Mouse (Mus musculus) ES-E14 (cell line): ENCODE data around the gene Gipc2. TPM values are rescaled to one million over a fixed set of nuclear protein-coding genes. Genes with fewer than 3 reads are reported as not detected.

Experiments
- DNase-seq: peaks from one replicate; pipeline ENCODE4 v3.0.0-alpha.2; 2013; ENCODE audit warnings: low read depth, low spot score
- H3K27ac ChIP-seq: 2 replicates; pipeline ENCODE4 v1.5.1; 2012; ENCODE audit warnings: low read depth, mild to moderate bottlenecking, low read length, moderate library complexity, mixed read lengths; ENCODE audit not compliant: poor library complexity, insufficient read depth, severe bottlenecking
- H3K36me3 ChIP-seq: 2 replicates; pipeline ENCODE4 v1.6.1; 2012; ENCODE audit warnings: mild to moderate bottlenecking, low read length, moderate library complexity, mixed read lengths; ENCODE audit not compliant: control insufficient read depth, poor library complexity, insufficient read depth, severe bottlenecking
- H3K4me1 ChIP-seq, 2 experiments: fragments of 150-350 bp in 1 of 2; sonication (generic) in 1 of 2; 2 replicates each; pipeline ENCODE4 v1.6.1; 2012; ENCODE audit warnings: low read length in 2 of 2, mild to moderate bottlenecking in 1 of 2, mixed read lengths in 1 of 2; ENCODE audit not compliant: control insufficient read depth in 2 of 2, insufficient read depth in 2 of 2, poor library complexity in 1 of 2
- H3K4me3 ChIP-seq, 2 experiments: fragments of 150-350 bp in 1 of 2; sonication (generic) in 1 of 2; 2 replicates each; pipeline ENCODE4 v1.5.1; 2012; ENCODE audit warnings: low read length in 2 of 2, low read depth in 1 of 2, mild to moderate bottlenecking in 1 of 2, mixed read lengths in 1 of 2; ENCODE audit not compliant: insufficient read depth in 1 of 2, poor library complexity in 1 of 2, severe bottlenecking in 1 of 2
- H3K9ac ChIP-seq: 2 replicates; pipeline ENCODE4 v1.6.1; 2012; ENCODE audit warnings: low read depth, mild to moderate bottlenecking, low read length, mixed read lengths; ENCODE audit not compliant: poor library complexity, insufficient read depth, severe bottlenecking
- H3K9me3 ChIP-seq: fragments of 150-350 bp; sonication (generic); 2 replicates; pipeline ENCODE4 v1.6.1; 2012; ENCODE audit warnings: low read depth, mild to moderate bottlenecking, low read length; ENCODE audit not compliant: control insufficient read depth, insufficient read depth
- CHD2 ChIP-seq: IDR thresholded peaks from 2 replicates; pipeline ENCODE4 v1.6.1; 2014; ENCODE audit warnings: mild to moderate bottlenecking, low read depth, low read length, inconsistent platforms
- HCFC1 ChIP-seq: IDR thresholded peaks from 2 replicates; pipeline ENCODE4 v1.6.1; 2012; ENCODE audit warnings: low read length, inconsistent platforms, borderline replicate concordance; ENCODE audit not compliant: insufficient read depth
- MAFK ChIP-seq: IDR thresholded peaks from 2 replicates; pipeline ENCODE4 v1.6.1; 2014; ENCODE audit warnings: mild to moderate bottlenecking, low read depth, low read length, inconsistent platforms; ENCODE audit not compliant: insufficient read depth
- ZC3H11A ChIP-seq: IDR thresholded peaks from 2 replicates; pipeline ENCODE4 v1.6.1; 2012; ENCODE audit warnings: low read depth, mild to moderate bottlenecking, inconsistent platforms, low read length, borderline replicate concordance
- ZNF384 ChIP-seq: IDR thresholded peaks from 2 replicates; pipeline ENCODE4 v1.6.1; 2012; ENCODE audit warnings: low read depth, low read length, inconsistent platforms
- in situ Hi-C, 2 experiments: fragments of 600-800 bp; cut with MboI; formaldehyde crosslinking; loops; one replicate each; pipeline ENCODE4 v1.15.1; 2025; ENCODE audit warnings: low sequenced_read_pairs in 2 of 2, inconsistent platforms in 1 of 2; ENCODE audit not compliant: unreplicated experiment in 2 of 2
- total RNA-seq: library from RNA; depleted of rRNA; stranded (reverse); fragments of 300-350 nt; gene quantifications from 2 replicates; pipeline ENCODE4 v1.2.3, GENCODE M21; 2012

Gipc2 gene
- total RNA-seq, 1 experiment, result 0.76 TPM

GRCm38 (mm10) chr3:152204577-152204976, 38.5 kb upstream of the Gipc2 start:
- H3K4me1 ChIP-seq, result peaks cover 2 to 3% of the 10 kb centered on the region in 2 experiments; a peak in 1 of 4 replicates
- no peak for DNase-seq
- no peak overlapping the region for H3K27ac ChIP-seq
- no peak overlapping the region for H3K4me3 ChIP-seq
- H3K9me3 ChIP-seq, result no peaks in the 10 kb centered on the region
- in situ Hi-C loops, result loop anchor here in 1 of 2 experiments (10.0 kb wide), 1 partner anchor 90 kb away; no protein-coding TSS in a partner anchor
- no peak for TF ChIP-seq ZNF384
- TF ChIP-seq HCFC1, result no peak
- no peak for TF ChIP-seq CHD2
- no peak for TF ChIP-seq ZC3H11A
- TF ChIP-seq MAFK, result no peak
- peaks cover 2% of the 10 kb centered on the region; the same call in 1 of the 2 replicates for H3K36me3 ChIP-seq
- H3K9ac ChIP-seq, result no peak overlapping the region

DNA sequence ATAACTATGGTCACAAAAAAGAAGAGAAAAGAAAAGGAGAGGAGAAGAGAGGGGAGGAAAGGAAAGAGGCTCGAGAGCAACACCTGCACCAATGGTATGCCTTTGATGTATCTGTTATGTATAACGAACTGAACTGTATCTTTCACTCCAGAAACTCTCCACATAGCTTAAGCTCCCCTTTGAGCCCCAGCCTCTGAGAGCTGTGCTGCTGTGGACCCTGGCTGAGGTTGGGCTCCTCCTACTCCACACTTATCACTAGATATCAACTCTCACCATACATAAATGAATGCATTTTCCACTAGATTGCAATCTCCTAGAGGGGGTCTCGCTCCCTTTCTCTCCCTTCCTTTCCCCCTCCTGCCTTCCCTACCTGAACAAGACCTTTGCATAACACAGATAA, 38.0 kb upstream of the Gipc2 start:
- no peak for DNase-seq
- H3K27ac ChIP-seq, result no peak overlapping the region
- no peaks in the 10 kb centered on the region for H3K9me3 ChIP-seq
- H3K4me3 ChIP-seq, result no peak overlapping the region
- in situ Hi-C loops, result loop anchor here in 1 of 2 experiments (10.0 kb wide), 1 partner anchor 89 kb away; no protein-coding TSS in a partner anchor
- TF ChIP-seq CHD2 (no peak), HCFC1 (no peak), MAFK (no peak), ZC3H11A (no peak), ZNF384 (no peak)
- H3K36me3 ChIP-seq, result peaks cover 2% of the 10 kb centered on the region; the same call in 1 of the 2 replicates
- H3K9ac ChIP-seq, result no peak overlapping the region
- peaks cover 2 to 3% of the 10 kb centered on the region in 2 experiments; a peak in 1 of 4 replicates for H3K4me1 ChIP-seq

DNA sequence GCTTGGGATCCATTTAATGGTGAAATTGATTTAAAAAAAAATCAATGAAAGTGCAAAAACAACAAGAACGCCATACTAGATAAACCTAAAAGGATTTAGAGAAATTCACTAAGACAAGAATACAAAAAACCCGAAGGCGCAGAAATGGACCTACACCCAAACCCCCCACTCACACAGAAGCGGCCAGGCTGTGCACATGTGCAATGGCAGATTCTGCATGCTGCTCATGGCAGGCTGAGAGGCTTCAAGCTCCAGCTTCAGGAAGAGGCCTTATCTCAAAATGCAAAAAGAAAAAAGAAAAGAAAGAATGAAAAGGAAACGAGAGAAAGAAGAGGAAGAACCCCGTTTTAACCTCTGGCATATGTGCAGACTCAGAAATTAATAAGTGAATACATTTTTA, 37.4 kb upstream of the Gipc2 start:
- Histone ChIP-seq H3K4me1 (peaks cover 0 to 3% of the 10 kb centered on the region in 2 experiments; a peak in 1 of 4 replicates), H3K4me3 (no peak overlapping the region), H3K9me3 (no peaks in the 10 kb centered on the region), H3K27ac (no peak overlapping the region), H3K36me3 (peaks cover 2% of the 10 kb centered on the region; the same call in 1 of the 2 replicates), H3K9ac (no peak overlapping the region)
- TF ChIP-seq ZNF384, result no peak
- no peak for TF ChIP-seq MAFK
- TF ChIP-seq HCFC1, result no peak
- TF ChIP-seq ZC3H11A, result no peak
- TF ChIP-seq CHD2, result no peak
- in situ Hi-C loops, result loop anchor here in 1 of 2 experiments (10.0 kb wide), 1 partner anchor 89 kb away; no protein-coding TSS in a partner anchor
- no peak for DNase-seq

DNA sequence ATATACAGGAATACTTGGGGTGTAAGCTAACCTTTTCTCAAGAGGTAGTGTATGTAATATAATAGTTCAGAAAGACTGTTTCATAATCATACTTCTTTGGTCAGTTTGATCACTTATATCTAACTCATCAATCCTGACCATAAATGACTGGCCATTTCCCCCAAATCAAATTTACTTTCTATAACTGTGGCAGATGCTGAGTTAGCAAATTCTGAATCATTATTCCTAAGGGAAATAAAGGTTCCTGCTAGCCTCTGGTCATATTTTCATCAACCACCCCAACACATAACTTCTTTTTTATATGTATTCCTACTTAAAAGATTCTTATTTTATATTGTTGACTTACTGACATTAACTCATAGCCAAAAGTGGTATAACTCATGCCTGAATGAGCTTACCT, 36.9 kb upstream of the Gipc2 start:
- no peak for DNase-seq
- Histone ChIP-seq H3K4me1 (peaks cover 0 to 3% of the 10 kb centered on the region in 2 experiments; a peak in 1 of 4 replicates), H3K36me3 (peaks cover 2% of the 10 kb centered on the region; the same call in 1 of the 2 replicates), H3K4me3 (no peak overlapping the region), H3K9me3 (no peaks in the 10 kb centered on the region), H3K9ac (no peak overlapping the region), H3K27ac (no peak overlapping the region)
- TF ChIP-seq MAFK (peak; percentile 41; the same call in 1 of the 2 replicates), CHD2 (no peak)
- in situ Hi-C loops, result loop anchor here in 1 of 2 experiments (10.0 kb wide), 1 partner anchor 88 kb away; no protein-coding TSS in a partner anchor

DNA sequence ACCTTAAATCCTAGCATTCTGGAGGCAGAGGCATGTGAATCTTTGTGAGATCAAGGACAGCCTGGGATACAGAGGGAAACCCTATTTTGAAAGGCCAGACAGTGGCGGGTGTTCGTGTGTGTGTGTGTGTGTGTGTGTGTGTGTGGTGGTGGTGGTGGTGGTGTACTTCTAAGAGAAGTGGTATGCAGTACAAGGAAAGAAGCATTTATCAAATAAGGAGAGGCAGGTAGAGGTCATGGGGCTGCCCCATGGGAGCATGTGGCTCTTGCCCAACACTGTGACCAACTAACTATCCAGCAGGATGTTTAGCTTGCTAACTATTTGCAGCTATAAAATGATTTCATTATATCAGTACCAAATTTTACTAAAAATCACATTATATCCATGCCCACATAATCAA, 35.6 kb upstream of the Gipc2 start:
- in situ Hi-C loops, result loop anchor here in 1 of 2 experiments (10.0 kb wide), 1 partner anchor 87 kb away; no protein-coding TSS in a partner anchor
- DNase-seq, result no peak
- H3K27ac ChIP-seq, result no peak overlapping the region
- TF ChIP-seq MAFK (no peak), CHD2 (no peak), ZNF384 (no peak), ZC3H11A (no peak), HCFC1 (no peak)
- no peaks in the 10 kb centered on the region for H3K36me3 ChIP-seq
- no peaks in the 10 kb centered on the region; a peak in 1 of 4 replicates for H3K4me1 ChIP-seq
- H3K9ac ChIP-seq, result no peak overlapping the region
- H3K4me3 ChIP-seq, result no peak overlapping the region
- no peaks in the 10 kb centered on the region for H3K9me3 ChIP-seq
